Mouse (Mus musculus) T-helper 2 cell (primary cell): ENCODE measurements around the gene Dapp1.
"Not testable (repeated sequence)": the region's sequence is repeated elsewhere in the genome, so short reads cannot be mapped to it uniquely, and the experiment has no call there.

Source experiments
- in situ Hi-C: fragments of 300-600 bp; cut with MboI, MseI; formaldehyde crosslinking; loops from one replicate; pipeline ENCODE4 v1.15.1; 2025; ENCODE audit warnings: high pct_unique_total_duplicates

Dapp1 gene

GRCm38 (mm10) chr3:137991183-137991582 is 9.8 kb upstream of the Dapp1 start:
- in situ Hi-C loops, result loop anchor here (5.0 to 25.0 kb wide), 2 partner anchors 156 to 446 kb away; partner anchors contain the start of gene Adh5

GRCm38 (mm10) chr3:137989405-137989804 is 8.1 kb upstream of the Dapp1 start:
- in situ Hi-C loops, result loop anchor here (5.0 to 25.0 kb wide), 2 partner anchors 107 to 448 kb away; partner anchors contain the start of gene Adh5

- in situ Hi-C loops, result loop anchor here (25.0 kb wide), 1 partner anchor 457 kb away; the partner anchor contains the start of gene Adh5
These were observed 637 bp downstream of the Dapp1 start for GRCm38 (mm10) chr3:137980435-137981381.

- in situ Hi-C loops, result loop anchor here (25.0 kb wide), 1 partner anchor 459 kb away; the partner anchor contains the start of gene Adh5
These were observed 3.1 kb downstream of the Dapp1 start for GRCm38 (mm10) chr3:137978233-137978632.

- in situ Hi-C loops, result loop anchor here (25.0 kb wide), 1 partner anchor 460 kb away; the partner anchor contains the start of gene Adh5
These were observed 3.7 kb downstream of the Dapp1 start for GRCm38 (mm10) chr3:137977629-137978041.

GRCm38 (mm10) chr3:137976943-137977628 is 4.3 kb downstream of the Dapp1 start:
- in situ Hi-C loops, result loop anchor here (25.0 kb wide), 1 partner anchor 460 kb away; the partner anchor contains the start of gene Adh5

GRCm38 (mm10) chr3:137975856-137976423 is 5.4 kb downstream of the Dapp1 start:
- in situ Hi-C loops, result loop anchor here (25.0 kb wide), 1 partner anchor 461 kb away; the partner anchor contains the start of gene Adh5

- in situ Hi-C loops, result loop anchor here (25.0 kb wide), 1 partner anchor 462 kb away; the partner anchor contains the start of gene Adh5
These were observed 5.9 kb downstream of the Dapp1 start for GRCm38 (mm10) chr3:137975435-137975834.

GRCm38 (mm10) chr3:137974306-137974705 is 7.0 kb downstream of the Dapp1 start:
- in situ Hi-C loops, result no loop called here

- in situ Hi-C loops, result no loop called here
These were observed 8.4 kb downstream of the Dapp1 start for GRCm38 (mm10) chr3:137972989-137973388.

- in situ Hi-C loops, result no loop called here
These were observed 9.1 kb downstream of the Dapp1 start for GRCm38 (mm10) chr3:137972224-137972623.

- in situ Hi-C loops, result no loop called here
These were observed 11.4 kb downstream of the Dapp1 start for GRCm38 (mm10) chr3:137969951-137970350.

- in situ Hi-C loops, result no loop called here
These were observed 12.4 kb downstream of the Dapp1 start for GRCm38 (mm10) chr3:137968820-137969486.

GRCm38 (mm10) chr3:137968105-137968819 is 13.1 kb downstream of the Dapp1 start:
- in situ Hi-C loops, result no loop called here

- in situ Hi-C loops, result not testable (repeated sequence)
These were observed 17.3 kb downstream of the Dapp1 start for GRCm38 (mm10) chr3:137964014-137964413.

GRCm38 (mm10) chr3:137963508-137963907 is 17.8 kb downstream of the Dapp1 start:
- in situ Hi-C loops, result no loop called here

- in situ Hi-C loops, result no loop called here
These were observed 19.5 kb downstream of the Dapp1 start for GRCm38 (mm10) chr3:137961736-137962385.

- in situ Hi-C loops, result no loop called here
These were observed 21.9 kb downstream of the Dapp1 start for GRCm38 (mm10) chr3:137959456-137959855.

- in situ Hi-C loops, result no loop called here
These were observed 23.0 kb downstream of the Dapp1 start for GRCm38 (mm10) chr3:137958352-137958751.

GRCm38 (mm10) chr3:137957864-137958263 is 23.5 kb downstream of the Dapp1 start:
- in situ Hi-C loops, result no loop called here
